18 mouse cellular contexts compared by ENCODE assay signal in genomic region chr1:176499010-176499650, GRCm38 (mm10).
A peak's percentile ranks its signal among the peaks of the same experiment; 100 is the strongest.
DNase-seq lines count a peak whose midpoint lies in the region; ATAC-seq and TF ChIP-seq lines count a peak whose summit lies in the region.
"Had no signal": no experiment of that assay in that cellular context is flagged by ENCODE, and none has a peak within 500 bp of the region (broad histone marks: within the 10 kb centered on the region; RNA-seq: fewer than 3 reads in every experiment).

No protein-coding gene starts in this region.

- TF ChIP-seq CTCF in cerebellum, adult 2 months (IDR thresholded peaks at IDR 0.05; ENCODE audit: borderline replicate concordance, insufficient read depth, low read depth, low read length), result no peak
- no peak for TF ChIP-seq CTCF in liver, postnatal 0 days (IDR thresholded peaks at IDR 0.05; ENCODE audit: low read depth)

- H3K4me1 ChIP-seq in cerebellum, adult 2 months (ENCODE audit: control insufficient read depth, insufficient read depth, low read length), result no peaks in the 10 kb centered on the region
- H3K4me1 ChIP-seq in liver, postnatal 0 days (ENCODE audit: insufficient read depth), result no peaks in the 10 kb centered on the region
- H3K4me1 ChIP-seq: embryonic facial prominence, embryonic 13.5 days; forebrain, embryonic 12.5 days; heart, embryonic 12.5 days; hindbrain, embryonic 15.5 days had no signal

- ATAC-seq in cerebellum, adult (ENCODE audit: insufficient number of reproducible peaks, low FRiP score, low TSS enrichment), result peak; percentile 66
- ATAC-seq in liver, postnatal 0 days, result no peak
- ATAC-seq in monocyte, adult 5-6 weeks (replicated peaks; ENCODE audit: insufficient number of reproducible peaks, low FRiP score, low TSS enrichment, poor library complexity, severe bottlenecking), result no peak
- ATAC-seq: forebrain, embryonic 16.5 days; intestine, postnatal 0 days had no signal

- no peak overlapping the region for H3K27ac ChIP-seq in cerebellum, adult 2 months (ENCODE audit: insufficient read depth, low read length)
- H3K27ac ChIP-seq in liver, postnatal 0 days (ENCODE audit: low read depth), result no peak overlapping the region
- H3K27ac ChIP-seq: embryonic facial prominence, embryonic 13.5 days; forebrain, embryonic 12.5 days; hindbrain, embryonic 15.5 days had no signal

- H3K4me2 ChIP-seq in liver, postnatal 0 days (ENCODE audit: low read depth, low read length), result no peak overlapping the region
- H3K4me2 ChIP-seq: embryonic facial prominence, embryonic 13.5 days; forebrain, embryonic 12.5 days; heart, embryonic 12.5 days; hindbrain, embryonic 15.5 days had no signal

- no peak for DNase-seq in cerebellum, postnatal 4 days (ENCODE audit: low spot score in 2 of 2)
- DNase-seq in brain, adult 2 months (ENCODE audit: low read depth, low spot score), result peak; percentile 64
- DNase-seq in cerebellum, adult 2 months, result peak; percentile 52 to 72
- peak; percentile 46 to 61 for DNase-seq in cerebellum, postnatal 10 days
- no peak for DNase-seq in liver, postnatal 0 days
- DNase-seq in layer of hippocampus, adult 9-11 months, result no peak
- DNase-seq: adrenal gland, postnatal 10 days; B cell, adult 2 months; gastrocnemius, postnatal 14 days; heart, postnatal 36 days had no signal

- no peak for TF ChIP-seq EP300 in liver, postnatal 0 days (IDR thresholded peaks at IDR 0.05; ENCODE audit: low read depth)

- H3K9ac ChIP-seq in liver, postnatal 0 days (replicated peaks), result no peak overlapping the region
- H3K9ac ChIP-seq: embryonic facial prominence, embryonic 13.5 days; forebrain, embryonic 12.5 days; heart, embryonic 12.5 days; hindbrain, embryonic 15.5 days had no signal

- 16% methylated on average over 6 of the region's 6 CpGs for WGBS in cerebellum, adult 2 months
- WGBS in liver, postnatal 0 days (ENCODE audit: insufficient replicate concordance), result 67% methylated on average over 6 of the region's 6 CpGs

- TF ChIP-seq POLR2A in cerebellum, adult 2 months (IDR thresholded peaks at IDR 0.05; ENCODE audit: borderline replicate concordance, insufficient read depth, low read length), result no peak

- no peaks in the 10 kb centered on the region for H3K36me3 ChIP-seq in liver, postnatal 0 days (replicated peaks; ENCODE audit: insufficient read depth, low read length)
- H3K36me3 ChIP-seq: embryonic facial prominence, embryonic 13.5 days; forebrain, embryonic 12.5 days; heart, embryonic 12.5 days; hindbrain, embryonic 15.5 days had no signal

- H3K4me3 ChIP-seq in cerebellum, adult 2 months (replicated peaks; ENCODE audit: insufficient read depth, low read depth, low read length), result no peak overlapping the region
- no peak overlapping the region for H3K4me3 ChIP-seq in liver, postnatal 0 days (ENCODE audit: low read depth, low read length)
- H3K4me3 ChIP-seq: embryonic facial prominence, embryonic 13.5 days; forebrain, embryonic 12.5 days; heart, embryonic 12.5 days; hindbrain, embryonic 15.5 days had no signal

- no peaks in the 10 kb centered on the region for H3K27me3 ChIP-seq in cerebellum, adult 2 months (ENCODE audit: control insufficient read depth, insufficient read depth, low read length)
- H3K27me3 ChIP-seq in liver, postnatal 0 days (ENCODE audit: insufficient read depth, low read length), result no peaks in the 10 kb centered on the region
- H3K27me3 ChIP-seq: embryonic facial prominence, embryonic 13.5 days; forebrain, embryonic 12.5 days; heart, embryonic 12.5 days; hindbrain, embryonic 15.5 days had no signal

- no peaks in the 10 kb centered on the region for H3K9me3 ChIP-seq in liver, postnatal 0 days (ENCODE audit: low read length)
- H3K9me3 ChIP-seq: embryonic facial prominence, embryonic 13.5 days; forebrain, embryonic 12.5 days; heart, embryonic 12.5 days; hindbrain, embryonic 15.5 days had no signal

Comparison
In these comparisons a context has a peak if more than half of its experiments do, and no peak if none do; other contexts are left out.
1. DNase-seq: peak in brain, adult 2 months (single experiment), cerebellum, adult 2 months (2 of 2) and cerebellum, postnatal 10 days (2 of 2); none in cerebellum, postnatal 4 days (0 of 2), liver, postnatal 0 days (single experiment) and layer of hippocampus, adult 9-11 months (single experiment).